Mouse (Mus musculus) forebrain, embryonic 14.5 days (tissue): ENCODE results near the gene Mn1. TPM values are rescaled to one million over a fixed set of nuclear protein-coding genes. Genes with fewer than 3 reads are reported as not detected.
A peak's percentile ranks its signal among the peaks of the same experiment; 100 is the strongest.

Experiments
- ATAC-seq: fragments of 200-750 bp; cut with Nextera tagmentation; 2 replicates; pipeline ENCODE4 v1.8.0; 2017; ENCODE audit warnings: mild to moderate bottlenecking, moderate library complexity
- DNase-seq: peaks from one replicate; pipeline ENCODE4 v3.0.0-alpha.2; 2015; ENCODE audit warnings: low spot score
- H3K27ac ChIP-seq: fragments of 300-500 bp; sonication (generic); 2 replicates; pipeline ENCODE4 v1.5.1; 2014; ENCODE audit warnings: low read depth, mild to moderate bottlenecking, control low read depth, low read length, moderate library complexity
- H3K27me3 ChIP-seq: fragments of 300-500 bp; sonication (generic); replicated peaks from 2 replicates; pipeline ENCODE4 v1.6.1; 2014; ENCODE audit warnings: low read length, control low read depth, mixed read lengths; ENCODE audit not compliant: control insufficient read depth, insufficient read depth
- H3K36me3 ChIP-seq: fragments of 300-500 bp; sonication (generic); 2 replicates; pipeline ENCODE4 v1.6.1; 2014; ENCODE audit warnings: low read length, control low read depth; ENCODE audit not compliant: control insufficient read depth, insufficient read depth
- H3K4me1 ChIP-seq: fragments of 300-500 bp; sonication (generic); 2 replicates; pipeline ENCODE4 v1.6.1; 2014; ENCODE audit warnings: antibody characterized with exemption, low read length, control low read depth; ENCODE audit not compliant: control insufficient read depth, insufficient read depth
- H3K4me2 ChIP-seq: fragments of 300-500 bp; sonication (generic); 2 replicates; pipeline ENCODE4 v1.6.1; 2014; ENCODE audit warnings: mild to moderate bottlenecking, control low read depth, low read length
- H3K4me3 ChIP-seq: fragments of 300-500 bp; sonication (generic); 2 replicates; pipeline ENCODE4 v1.5.1; 2014; ENCODE audit warnings: low read depth, low read length, control low read depth
- H3K9ac ChIP-seq: fragments of 300-500 bp; sonication (generic); 2 replicates; pipeline ENCODE4 v1.6.1; 2014; ENCODE audit warnings: mild to moderate bottlenecking, low read length, control low read depth, moderate library complexity
- H3K9me3 ChIP-seq: fragments of 300-500 bp; sonication (generic); replicated peaks from 2 replicates; pipeline ENCODE4 v1.6.1; 2016; ENCODE audit warnings: low read length, control low read depth, mixed read lengths; ENCODE audit not compliant: control insufficient read depth
- WGBS: fragments of 180-500 bp; shearing (Covaris S2); extraction: QIAGEN DNeasy Blood & Tissue Kit; methylation state at CpG from one replicate; pipeline ENCODE4 v1.1.7; 2014; 5-methylcytosine and 5-hydroxymethylcytosine counted together
- polyA plus RNA-seq: library from polyadenylated mRNA; unstranded; fragments of >200 nt; fragmentation: Nextera tagmentation; extraction: Ambion mirVana; gene quantifications from 2 replicates; pipeline ENCODE4 v1.2.1, GENCODE M21; 2014

Mn1 gene
- polyA plus RNA-seq, 1 experiment from 2014 or later, result 57.2 TPM

DNA sequence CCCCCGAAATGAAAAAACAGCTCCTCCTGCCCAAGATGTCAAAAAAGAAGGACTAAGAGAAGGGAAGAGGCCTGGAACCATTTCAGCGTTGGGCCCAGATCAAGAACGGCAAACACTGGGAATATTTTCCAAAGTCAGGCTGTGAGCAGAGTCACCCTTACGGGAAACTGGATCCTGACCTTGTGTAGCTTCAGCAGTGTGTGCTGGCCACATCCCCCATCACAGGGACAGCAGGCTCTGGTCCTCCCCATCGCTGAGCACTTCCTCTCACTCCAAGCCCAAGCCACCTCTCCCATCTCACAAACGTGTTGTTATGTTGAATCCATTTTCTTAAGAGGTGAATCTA, 14.5 kb upstream of the Mn1 start:
- H3K36me3 ChIP-seq, result no peaks in the 10 kb centered on the region
- H3K9ac ChIP-seq, result no peak overlapping the region
- no peak for DNase-seq
- no peak overlapping the region for H3K4me2 ChIP-seq
- H3K27ac ChIP-seq, result no peak overlapping the region
- WGBS, result 90% methylated on average over 6 of the region's 6 CpGs
- no peak for ATAC-seq
- no peaks in the 10 kb centered on the region for H3K27me3 ChIP-seq
- H3K4me1 ChIP-seq, result peaks cover 6% of the 10 kb centered on the region
- no peaks in the 10 kb centered on the region for H3K9me3 ChIP-seq
- no peak overlapping the region for H3K4me3 ChIP-seq

DNA sequence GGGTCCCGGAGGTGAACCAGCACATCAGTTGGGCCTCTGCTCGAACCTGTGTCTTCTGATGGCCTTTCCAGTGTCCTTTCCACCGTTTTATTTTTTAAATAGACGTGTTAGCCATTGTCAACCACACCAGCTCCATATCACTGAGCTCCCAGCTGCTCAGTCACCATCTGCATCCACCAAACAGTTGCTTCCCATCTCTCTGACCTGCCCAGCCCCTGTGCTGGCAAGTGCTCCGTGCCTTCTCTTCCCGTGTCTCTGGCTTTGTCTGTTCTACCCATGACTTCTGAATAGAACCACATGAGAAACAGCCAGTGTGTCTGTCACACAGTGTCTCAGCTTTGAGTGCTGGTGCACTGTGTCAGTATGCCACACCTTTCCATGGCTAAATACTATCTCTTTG, 12.4 kb upstream of the Mn1 start:
- H3K27ac ChIP-seq, result no peak overlapping the region
- DNase-seq, result no peak
- H3K9ac ChIP-seq, result no peak overlapping the region
- H3K4me3 ChIP-seq, result no peak overlapping the region
- no peaks in the 10 kb centered on the region for H3K9me3 ChIP-seq
- WGBS, result 91% methylated on average over 6 of the region's 6 CpGs
- no peak for ATAC-seq
- no peaks in the 10 kb centered on the region for H3K36me3 ChIP-seq
- H3K4me2 ChIP-seq, result no peak overlapping the region
- H3K4me1 ChIP-seq, result peaks cover 10% of the 10 kb centered on the region
- H3K27me3 ChIP-seq, result no peaks in the 10 kb centered on the region

DNA sequence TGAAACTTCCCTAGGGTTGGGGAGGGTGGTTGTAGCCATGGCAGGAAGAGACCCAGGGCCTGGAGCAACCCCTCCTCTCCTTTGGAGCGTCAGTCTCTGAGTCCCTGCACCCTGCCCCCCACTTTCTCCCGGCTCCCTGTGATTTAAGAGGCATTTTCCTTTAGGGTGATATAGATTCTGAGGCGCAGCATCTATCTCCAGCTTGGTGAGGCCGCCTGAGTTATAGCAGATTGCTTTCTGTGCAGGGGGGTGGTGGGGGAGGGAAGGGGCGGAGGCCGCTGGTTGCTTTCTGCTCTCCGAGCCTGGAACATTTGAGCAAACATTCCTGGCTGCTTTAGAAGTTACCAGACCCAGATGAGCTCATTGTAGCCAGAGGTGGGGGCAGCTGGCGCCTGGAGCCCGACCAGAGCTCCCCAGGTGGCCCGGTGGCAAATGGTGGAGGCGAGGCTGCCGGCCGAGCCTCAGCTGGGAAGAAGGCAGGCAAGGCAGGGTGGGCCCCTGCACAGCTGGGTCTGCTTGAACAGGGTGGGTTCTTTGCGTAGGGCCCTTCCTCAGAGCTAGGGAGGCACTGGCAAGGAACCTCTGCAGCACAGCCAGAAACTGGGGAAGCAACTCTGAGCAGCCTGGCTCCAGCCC, 8.6 kb upstream of the Mn1 start:
- Histone ChIP-seq H3K36me3 (no peaks in the 10 kb centered on the region), H3K27me3 (no peaks in the 10 kb centered on the region), H3K27ac (no peak overlapping the region), H3K9me3 (no peaks in the 10 kb centered on the region), H3K4me2 (no peak overlapping the region), H3K4me1 (peaks cover 11% of the 10 kb centered on the region), H3K4me3 (no peak overlapping the region), H3K9ac (peak overlapping the region; percentile 25; the same call in 1 of the 2 replicates)
- DNase-seq (peak; percentile 47), ATAC-seq (peak; percentile 43)
- 23% methylated on average over 14 of the region's 14 CpGs for WGBS

DNA sequence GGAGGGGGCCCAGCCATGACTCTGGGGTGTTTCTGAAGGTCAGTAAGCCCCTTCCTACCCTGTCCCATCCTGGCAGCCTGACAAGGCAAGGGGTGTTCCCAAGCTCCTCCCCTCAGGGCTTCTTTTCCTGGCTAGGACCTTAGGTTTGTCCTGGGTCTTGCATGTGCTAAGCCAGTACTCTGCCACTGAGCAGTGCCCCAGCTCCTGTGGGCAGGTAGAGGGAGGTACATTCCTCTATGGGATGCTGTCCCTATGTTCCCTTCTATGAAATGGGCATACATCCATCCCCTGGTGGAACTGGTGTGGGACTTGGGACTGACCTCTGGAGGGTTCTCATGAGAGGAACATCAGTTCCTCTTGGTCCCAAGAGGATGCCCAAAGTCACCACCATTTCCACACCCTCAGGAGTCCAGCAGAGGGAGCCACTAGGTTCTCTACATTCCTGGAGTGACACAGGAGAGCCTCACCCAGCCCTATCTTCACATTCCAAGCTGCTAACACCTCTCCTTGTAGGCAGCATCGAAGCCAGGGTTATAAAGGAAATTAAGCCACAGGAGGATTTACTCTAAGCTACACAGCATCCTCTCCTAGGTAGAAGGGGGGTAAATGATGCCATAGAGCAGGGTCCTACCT, 7.6 kb upstream of the Mn1 start:
- H3K4me2 ChIP-seq, result no peak overlapping the region
- 38% methylated on average over 1 of the region's 1 CpGs for WGBS
- H3K27ac ChIP-seq, result no peak overlapping the region
- no peak overlapping the region for H3K4me3 ChIP-seq
- H3K27me3 ChIP-seq, result no peaks in the 10 kb centered on the region
- no peaks in the 10 kb centered on the region for H3K36me3 ChIP-seq
- H3K4me1 ChIP-seq, result peaks cover 17% of the 10 kb centered on the region
- ATAC-seq, result no peak
- no peak overlapping the region for H3K9ac ChIP-seq
- DNase-seq, result peak; percentile 40
- H3K9me3 ChIP-seq, result no peaks in the 10 kb centered on the region

DNA sequence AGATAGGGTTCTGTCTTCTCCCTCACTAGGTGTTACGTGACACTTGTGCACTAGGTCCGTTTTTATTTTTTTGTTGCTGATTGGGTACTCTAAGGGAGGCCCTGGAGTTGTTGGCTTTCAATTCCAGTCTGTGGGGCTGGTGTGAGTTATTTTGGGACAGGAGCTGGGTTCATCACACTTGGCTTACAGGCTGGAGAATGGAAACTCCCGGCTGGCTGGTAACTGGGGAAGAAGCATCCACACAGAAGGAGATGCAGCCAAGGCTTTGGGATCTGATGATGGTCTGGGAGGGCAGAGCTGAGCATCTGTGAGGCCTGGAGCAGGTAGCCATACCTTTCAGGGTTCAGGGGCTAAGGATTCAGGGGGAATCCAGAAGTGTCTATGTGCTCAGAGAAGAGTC, 6.5 kb upstream of the Mn1 start:
- Histone ChIP-seq H3K4me3 (no peak overlapping the region), H3K9ac (no peak overlapping the region), H3K27me3 (no peaks in the 10 kb centered on the region), H3K9me3 (no peaks in the 10 kb centered on the region), H3K4me2 (no peak overlapping the region), H3K4me1 (peaks cover 21% of the 10 kb centered on the region), H3K27ac (no peak overlapping the region), H3K36me3 (no peaks in the 10 kb centered on the region)
- ATAC-seq (no peak), DNase-seq (no peak)
- WGBS, result 83% methylated on average over 3 of the region's 3 CpGs

DNA sequence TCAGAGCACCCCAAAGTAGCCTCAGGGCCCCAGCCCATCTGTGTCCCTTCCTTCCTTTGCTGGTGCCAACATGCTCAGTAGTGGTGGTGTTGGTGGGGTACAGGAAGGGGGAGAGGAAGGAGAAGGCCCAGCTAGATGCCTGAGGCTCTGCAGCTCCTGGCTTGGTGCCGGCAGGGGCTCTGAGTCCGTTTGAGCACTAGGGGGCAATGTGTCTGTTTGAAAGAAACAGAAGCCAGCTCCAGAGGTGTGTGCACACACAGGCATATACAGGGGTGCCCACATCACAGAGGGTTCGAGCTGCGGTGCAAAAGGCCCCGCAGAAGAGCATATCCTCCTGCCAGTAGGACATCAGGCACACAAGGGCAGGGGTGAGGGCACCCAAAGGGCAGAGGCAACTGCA, 3.0 kb upstream of the Mn1 start:
- peak overlapping the region; percentile 99; the same call in 1 of the 2 replicates for H3K27ac ChIP-seq

DNA sequence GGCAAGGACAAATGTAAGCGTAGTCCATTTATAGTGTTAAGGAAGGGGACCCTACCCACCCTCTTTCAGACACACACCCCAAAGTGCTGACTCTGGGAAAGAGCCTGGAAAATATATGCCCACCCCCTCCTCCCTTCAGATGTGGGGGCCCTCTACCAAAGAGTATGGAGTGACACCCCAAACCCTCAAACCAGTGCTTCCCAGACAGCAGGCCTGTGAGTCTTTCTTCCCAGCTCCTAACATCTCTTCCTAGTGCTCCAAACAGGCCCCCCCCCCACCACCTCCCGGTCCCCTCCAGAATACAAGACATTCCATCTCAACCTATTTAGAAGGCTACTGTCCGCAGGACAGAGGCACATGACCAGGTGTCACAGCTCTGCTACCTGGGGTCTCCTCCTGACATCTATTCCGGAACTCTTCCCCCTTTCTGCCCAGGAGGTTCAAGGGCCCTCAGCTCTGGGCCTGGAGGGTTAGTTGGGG, 2.4 kb upstream of the Mn1 start:
- Histone ChIP-seq H3K4me3 (peak overlapping the region; percentile 99), H3K4me2 (peak overlapping the region; percentile 96), H3K4me1 (peaks cover 11% of the 10 kb centered on the region; the same call in 1 of the 2 replicates), H3K27ac (peak overlapping the region; percentile 99), H3K9me3 (no peaks in the 10 kb centered on the region), H3K9ac (peak overlapping the region; percentile 100), H3K27me3 (no peaks in the 10 kb centered on the region), H3K36me3 (peaks cover 16% of the 10 kb centered on the region)
- WGBS, result 37% methylated on average over 4 of the region's 4 CpGs
- DNase-seq, result no peak
- no peak for ATAC-seq

More for the DNA sequence above, 3.0 kb upstream of the Mn1 start:
- Histone ChIP-seq H3K9ac (peak overlapping the region; percentile 100), H3K4me3 (peak overlapping the region; percentile 99; the same call in 1 of the 2 replicates), H3K9me3 (no peaks in the 10 kb centered on the region), H3K36me3 (peaks cover 10% of the 10 kb centered on the region), H3K4me2 (peak overlapping the region; percentile 96), H3K27me3 (no peaks in the 10 kb centered on the region), H3K4me1 (peaks cover 11% of the 10 kb centered on the region; the same call in 1 of the 2 replicates)
- DNase-seq (peak; percentile 96), ATAC-seq (peak; percentile 35)
- 0% methylated on average over 5 of the region's 5 CpGs for WGBS

DNA sequence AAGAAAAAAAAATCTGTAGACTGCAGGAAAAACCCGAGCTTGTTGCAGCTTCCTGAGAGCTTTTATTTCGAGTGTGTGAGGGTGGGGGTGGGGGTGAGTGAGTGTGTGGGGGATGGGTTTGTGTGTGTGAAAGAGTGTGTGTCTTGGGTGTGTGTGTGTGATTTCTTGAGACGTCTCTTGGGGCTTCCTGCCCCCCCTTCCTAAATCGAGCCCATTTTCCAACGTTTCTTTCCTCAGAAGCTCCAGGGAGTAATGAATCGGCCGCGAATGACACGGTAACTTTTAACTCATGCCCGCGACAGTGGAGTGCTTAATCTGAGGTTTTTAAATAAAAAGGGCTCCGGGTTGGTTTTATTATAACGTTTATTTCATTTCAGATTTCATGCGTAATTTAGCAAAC, 1.6 kb upstream of the Mn1 start:
- peak overlapping the region; percentile 99; the same call in 1 of the 2 replicates for H3K27ac ChIP-seq
- H3K4me2 ChIP-seq, result peak overlapping the region; percentile 96
- H3K9me3 ChIP-seq, result no peaks in the 10 kb centered on the region
- peaks cover 11% of the 10 kb centered on the region; the same call in 1 of the 2 replicates for H3K4me1 ChIP-seq
- 1% methylated on average over 14 of the region's 14 CpGs for WGBS
- peak overlapping the region; percentile 100 for H3K9ac ChIP-seq
- no peak for ATAC-seq
- DNase-seq, result peak; percentile 61
- H3K36me3 ChIP-seq, result peaks cover 24% of the 10 kb centered on the region
- H3K4me3 ChIP-seq, result peak overlapping the region; percentile 99
- no peaks in the 10 kb centered on the region for H3K27me3 ChIP-seq

DNA sequence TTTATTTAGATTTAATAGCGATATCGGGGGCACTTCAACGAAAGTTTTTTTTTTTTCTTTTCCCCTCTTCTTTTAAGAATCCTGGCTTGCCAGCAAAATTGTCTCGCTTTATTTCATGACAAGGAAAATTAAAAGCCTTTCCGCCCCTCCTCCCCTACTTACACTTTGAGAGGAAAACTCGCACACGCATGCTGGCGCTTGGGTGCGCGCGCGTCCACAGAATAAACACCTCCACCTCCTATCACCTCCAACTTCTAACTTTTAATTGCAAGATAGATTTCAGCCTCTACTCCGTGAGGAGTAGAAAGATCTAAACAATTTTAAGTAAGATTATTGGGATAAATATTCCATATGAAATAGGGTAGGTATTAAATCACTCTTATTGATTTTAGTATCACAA, 1.1 kb upstream of the Mn1 start:
- Histone ChIP-seq H3K27ac (peak overlapping the region; percentile 99), H3K4me1 (peaks cover 11% of the 10 kb centered on the region; the same call in 1 of the 2 replicates), H3K4me2 (peak overlapping the region; percentile 96), H3K9ac (peak overlapping the region; percentile 100), H3K9me3 (no peaks in the 10 kb centered on the region), H3K36me3 (peaks cover 29% of the 10 kb centered on the region), H3K4me3 (peak overlapping the region; percentile 99), H3K27me3 (no peaks in the 10 kb centered on the region)
- ATAC-seq (no peak), DNase-seq (peak; percentile 84)
- WGBS, result under 1% methylated on average over 13 of the region's 13 CpGs
